Mouse (Mus musculus) heart, embryonic 14.5 days (tissue): ENCODE measurements around the gene Vstm2a. TPM values are rescaled to one million over a fixed set of nuclear protein-coding genes. Genes with fewer than 3 reads are reported as not detected.

Experiments used
- ATAC-seq: fragments of 200-750 bp; cut with Nextera tagmentation; 2 replicates; pipeline ENCODE4 v1.8.0; 2017; ENCODE audit warnings: low read depth, moderate TSS enrichment; ENCODE audit not compliant: insufficient number of reproducible peaks, insufficient read depth, low FRiP score
- H3K27ac ChIP-seq, 2 experiments: fragments of 200-500 bp in 1 of 2; fragments of 300-500 bp in 1 of 2; sonication (generic) in 1 of 2; replicated peaks in 1 of 2; 2 replicates each; pipeline ENCODE4 v1.5.1; 2012 to 2014; ENCODE audit warnings: low read depth in 2 of 2, low read length in 2 of 2, control low read depth in 1 of 2, mild to moderate bottlenecking in 1 of 2, mixed read lengths in 1 of 2; ENCODE audit not compliant: control insufficient read depth in 1 of 2, insufficient read depth in 1 of 2
- H3K27me3 ChIP-seq: fragments of 300-500 bp; sonication (generic); 2 replicates; pipeline ENCODE4 v1.6.1; 2014; ENCODE audit warnings: mild to moderate bottlenecking, low read length, control low read depth; ENCODE audit not compliant: control insufficient read depth, insufficient read depth
- H3K36me3 ChIP-seq: fragments of 300-500 bp; sonication (generic); 2 replicates; pipeline ENCODE4 v1.6.1; 2014; ENCODE audit warnings: mild to moderate bottlenecking, control low read depth, low read length, mixed read lengths; ENCODE audit not compliant: control insufficient read depth, insufficient read depth
- H3K4me1 ChIP-seq, 2 experiments: fragments of 200-500 bp in 1 of 2; fragments of 300-500 bp in 1 of 2; sonication (generic) in 1 of 2; 2 replicates each; pipeline ENCODE4 v1.6.1; 2012 to 2014; ENCODE audit warnings: low read length in 2 of 2, control low read depth in 1 of 2, mixed read lengths in 1 of 2; ENCODE audit not compliant: control insufficient read depth in 2 of 2, insufficient read depth in 2 of 2
- H3K4me2 ChIP-seq: fragments of 300-500 bp; sonication (generic); 2 replicates; pipeline ENCODE4 v1.6.1; 2014; ENCODE audit warnings: mild to moderate bottlenecking, low read length
- H3K4me3 ChIP-seq, 2 experiments: fragments of 200-500 bp in 1 of 2; fragments of 300-500 bp in 1 of 2; sonication (generic) in 1 of 2; 2 replicates each; pipeline ENCODE4 v1.5.1; 2012 to 2014; ENCODE audit warnings: low read length in 2 of 2, mild to moderate bottlenecking in 2 of 2, control low read depth in 1 of 2, low read depth in 1 of 2, moderate library complexity in 1 of 2; ENCODE audit not compliant: control insufficient read depth in 1 of 2, insufficient read depth in 1 of 2
- H3K9ac ChIP-seq: fragments of 300-500 bp; sonication (generic); 2 replicates; pipeline ENCODE4 v1.6.1; 2014; ENCODE audit warnings: mild to moderate bottlenecking, low read length
- H3K9me3 ChIP-seq: fragments of 300-500 bp; sonication (generic); 2 replicates; pipeline ENCODE4 v1.6.1; 2016; ENCODE audit warnings: low read length, control low read depth; ENCODE audit not compliant: control insufficient read depth
- WGBS: fragments of 180-500 bp; shearing (Covaris S2); extraction: QIAGEN DNeasy Blood & Tissue Kit; methylation state at CpG from one replicate; pipeline ENCODE4 v1.1.7; 2014; 5-methylcytosine and 5-hydroxymethylcytosine counted together
- polyA plus RNA-seq: library from polyadenylated mRNA; unstranded; fragments of >200 nt; fragmentation: Nextera tagmentation; extraction: Ambion mirVana; gene quantifications from 2 replicates; pipeline ENCODE4 v1.2.1, GENCODE M21; 2014

The Vstm2a gene
- polyA plus RNA-seq, result 0.28 TPM in 1 of 2 replicates, not detected in the other

- H3K9ac ChIP-seq, result peak within 1 kb of the TSS; percentile 51; the same call in 1 of the 2 replicates
- no peak for ATAC-seq
Measured at GRCm38 (mm10) chr11:16257473-16257921, at the start of gene Vstm2a. Gene Vstm2a (plus strand): TSS chr11:16257724.

DNA sequence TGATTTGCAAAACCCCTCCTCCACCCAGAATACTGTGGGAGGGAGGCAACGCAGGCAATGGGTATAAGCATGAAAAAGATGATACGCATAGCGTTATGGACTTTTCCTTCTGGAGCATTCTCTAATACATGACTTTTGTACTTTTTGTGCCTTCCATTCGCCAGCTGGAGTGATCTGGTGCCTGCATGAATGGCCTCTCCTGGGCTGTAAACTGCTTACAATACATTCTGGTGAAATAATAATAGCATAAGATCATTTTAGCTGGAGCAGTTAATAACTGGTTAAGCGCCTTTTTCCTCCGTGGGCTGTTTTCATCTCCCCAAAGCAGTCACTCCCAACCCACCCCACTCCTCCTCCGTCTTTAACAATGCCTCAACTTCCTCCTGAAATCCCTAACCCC is 513 bp upstream of the Vstm2a start:
- H3K9ac ChIP-seq, result no peak overlapping the region
- no peak for ATAC-seq
- peaks cover 46% of the 10 kb centered on the region for H3K27me3 ChIP-seq
- H3K36me3 ChIP-seq, result no peaks in the 10 kb centered on the region
- H3K4me2 ChIP-seq, result peak overlapping the region; percentile 91
- no peak overlapping the region for H3K27ac ChIP-seq
- no peaks in the 10 kb centered on the region for H3K9me3 ChIP-seq
- H3K4me1 ChIP-seq, result no peaks in the 10 kb centered on the region; a peak in 1 of 4 replicates
- 33% methylated on average over 7 of the region's 7 CpGs for WGBS
- H3K4me3 ChIP-seq, result peak overlapping the region; percentile 53 to 60

More at GRCm38 (mm10) chr11:16257473-16257921, at the start of gene Vstm2a:
- Histone ChIP-seq H3K9me3 (no peaks in the 10 kb centered on the region), H3K27me3 (peaks cover 46% of the 10 kb centered on the region), H3K4me3 (peak within 1 kb of the TSS; percentile 53 to 60), H3K4me1 (no peaks in the 10 kb centered on the region; a peak in 1 of 4 replicates), H3K4me2 (peak within 1 kb of the TSS; percentile 91), H3K36me3 (no peaks in the 10 kb centered on the region), H3K27ac (no peak within 1 kb of the TSS)
- WGBS, result under 1% methylated on average over 44 of the region's 44 CpGs

DNA sequence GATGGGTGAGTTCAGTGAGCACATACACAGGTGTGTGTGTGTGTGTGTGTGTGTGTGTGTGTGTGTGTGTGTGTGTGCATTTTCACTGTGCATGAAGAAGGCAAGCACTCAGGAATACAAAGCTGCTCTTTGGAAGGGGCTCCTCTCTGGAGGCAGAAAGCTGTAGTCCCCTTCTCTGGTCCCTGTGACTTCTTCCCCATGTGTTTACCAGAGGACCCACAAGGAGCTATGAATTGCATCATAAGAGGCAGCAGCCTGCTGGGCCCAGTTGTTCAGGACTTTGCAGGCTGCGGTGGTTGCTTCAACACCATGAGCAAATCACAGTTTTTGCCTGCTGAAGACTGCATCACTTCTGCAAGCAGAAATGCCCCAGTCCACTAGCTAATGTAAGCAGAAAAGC is 776 bp downstream of the Vstm2a start:
- H3K9ac ChIP-seq, result no peak overlapping the region
- no peak overlapping the region; a peak in 1 of 4 replicates for H3K4me3 ChIP-seq
- WGBS, result 35% methylated on average over 1 of the region's 1 CpGs
- H3K36me3 ChIP-seq, result no peaks in the 10 kb centered on the region
- H3K27ac ChIP-seq, result no peak overlapping the region
- ATAC-seq, result no peak
- no peak overlapping the region for H3K4me2 ChIP-seq
- H3K27me3 ChIP-seq, result peaks cover 46% of the 10 kb centered on the region
- H3K9me3 ChIP-seq, result no peaks in the 10 kb centered on the region
- H3K4me1 ChIP-seq, result no peaks in the 10 kb centered on the region; a peak in 1 of 4 replicates

- H3K4me3 ChIP-seq, result no peak overlapping the region
- H3K27me3 ChIP-seq, result peaks cover 46% of the 10 kb centered on the region
- no peak overlapping the region for H3K4me2 ChIP-seq
- ATAC-seq, result no peak
- WGBS, result 19% methylated on average over 9 of the region's 9 CpGs
- H3K36me3 ChIP-seq, result no peaks in the 10 kb centered on the region
- H3K9me3 ChIP-seq, result no peaks in the 10 kb centered on the region
- H3K27ac ChIP-seq, result no peak overlapping the region
- H3K4me1 ChIP-seq, result no peaks in the 10 kb centered on the region; a peak in 1 of 4 replicates
- no peak overlapping the region for H3K9ac ChIP-seq
Measured at GRCm38 (mm10) chr11:16259876-16260275, 2.4 kb downstream of the Vstm2a start.

DNA sequence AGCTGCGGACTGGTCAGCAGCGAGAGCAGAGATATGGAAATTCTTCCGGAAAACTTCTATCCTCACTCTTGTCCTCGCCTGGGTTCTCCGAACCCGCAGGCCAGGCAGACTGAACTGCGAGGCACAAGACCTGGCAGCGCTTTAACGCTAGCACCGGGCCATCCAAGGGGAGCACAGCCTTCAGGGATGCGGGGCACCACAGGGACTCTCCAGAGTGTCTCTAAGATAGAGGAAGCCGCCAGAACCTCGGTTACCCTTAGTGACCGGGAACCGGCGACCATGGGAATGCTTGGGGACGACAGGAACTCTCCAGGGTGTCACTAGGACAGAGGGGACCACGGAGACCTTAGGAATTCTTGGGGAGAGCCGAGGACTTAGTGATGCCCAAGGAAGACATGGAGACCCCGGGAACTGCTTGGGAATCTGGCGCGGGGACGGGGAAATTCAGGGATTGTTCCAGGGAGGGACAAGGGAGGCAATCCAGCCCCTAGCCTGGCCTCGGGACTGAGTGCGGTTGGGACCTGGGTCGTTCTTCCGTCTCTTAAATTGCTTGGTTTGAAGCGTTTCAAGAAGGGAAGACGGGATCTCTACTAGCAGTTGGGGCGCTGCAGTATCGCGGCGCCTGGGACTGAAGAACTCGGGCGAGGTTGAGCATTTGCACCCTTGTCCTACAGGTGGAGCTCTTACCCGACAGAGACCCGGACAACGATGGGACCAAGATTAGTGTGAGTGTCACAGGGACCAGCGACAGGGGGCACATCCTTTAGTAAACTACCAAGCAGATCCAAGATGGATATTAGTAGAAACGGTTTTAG is 3.4 kb downstream of the Vstm2a start:
- H3K27me3 ChIP-seq, result peaks cover 42% of the 10 kb centered on the region
- H3K9me3 ChIP-seq, result no peaks in the 10 kb centered on the region
- under 1% methylated on average over 40 of the region's 40 CpGs for WGBS
- H3K4me1 ChIP-seq, result no peaks in the 10 kb centered on the region; a peak in 1 of 4 replicates
- peak overlapping the region; percentile 37 to 39 for H3K4me3 ChIP-seq
- no peaks in the 10 kb centered on the region for H3K36me3 ChIP-seq
- no peak; the same call in 1 of the 2 replicates for ATAC-seq
- H3K4me2 ChIP-seq, result peak overlapping the region; percentile 74
- H3K27ac ChIP-seq, result no peak overlapping the region
- peak overlapping the region; percentile 47 for H3K9ac ChIP-seq

DNA sequence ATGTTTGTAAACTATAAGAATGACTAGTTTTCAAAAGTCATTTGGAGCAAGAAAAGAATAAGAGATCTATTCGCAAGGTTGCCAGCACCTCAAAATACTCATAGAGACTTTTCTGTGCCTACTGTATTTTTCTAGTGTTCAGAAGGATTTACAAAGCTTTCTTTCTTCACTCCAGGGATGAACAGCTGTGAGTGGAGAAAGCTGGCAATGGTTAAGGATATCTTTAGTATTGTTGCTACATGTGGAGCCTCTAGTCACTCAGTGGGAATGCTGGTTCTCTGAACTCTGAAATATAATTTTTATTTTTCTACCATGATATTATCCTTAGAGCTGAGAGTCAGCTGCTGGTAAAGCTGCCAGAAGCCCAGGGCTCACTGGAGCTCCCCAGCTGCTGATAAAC is 10.9 kb downstream of the Vstm2a start:
- Histone ChIP-seq H3K4me1 (no peaks in the 10 kb centered on the region), H3K4me2 (no peak overlapping the region), H3K36me3 (no peaks in the 10 kb centered on the region), H3K27ac (no peak overlapping the region), H3K27me3 (no peaks in the 10 kb centered on the region), H3K9me3 (no peaks in the 10 kb centered on the region), H3K9ac (no peak overlapping the region), H3K4me3 (no peak overlapping the region)
- no peak for ATAC-seq
- WGBS, result 81% methylated on average over 1 of the region's 1 CpGs

- 46% methylated on average over 1 of the region's 1 CpGs for WGBS
- ATAC-seq, result no peak
- no peaks in the 10 kb centered on the region for H3K27me3 ChIP-seq
- H3K4me1 ChIP-seq, result no peaks in the 10 kb centered on the region
- no peaks in the 10 kb centered on the region for H3K36me3 ChIP-seq
- H3K27ac ChIP-seq, result no peak overlapping the region
- no peak overlapping the region for H3K9ac ChIP-seq
- H3K9me3 ChIP-seq, result no peaks in the 10 kb centered on the region
- no peak overlapping the region for H3K4me3 ChIP-seq
- H3K4me2 ChIP-seq, result no peak overlapping the region
Measured at GRCm38 (mm10) chr11:16290381-16290780, 32.9 kb downstream of the Vstm2a start.
